Mouse (Mus musculus) heart, embryonic 16.5 days (tissue): ENCODE data around the gene Oprd1. TPM values are rescaled to one million over a fixed set of nuclear protein-coding genes. Genes with fewer than 3 reads are reported as not detected.
A peak's percentile ranks its signal among the peaks of the same experiment; 100 is the strongest.

Experiments used
- ATAC-seq: fragments of 200-750 bp; cut with Nextera tagmentation; replicated peaks from 2 replicates; pipeline ENCODE4 v1.8.0; 2017; ENCODE audit warnings: moderate number of reproducible peaks; ENCODE audit not compliant: insufficient read depth, low FRiP score; ENCODE audit errors: extremely low read depth
- H3K27ac ChIP-seq: fragments of 300-500 bp; sonication (generic); 2 replicates; pipeline ENCODE4 v1.5.1; 2014; ENCODE audit warnings: mild to moderate bottlenecking, low read length, control low read depth, moderate library complexity
- H3K27me3 ChIP-seq: fragments of 300-500 bp; sonication (generic); 2 replicates; pipeline ENCODE4 v1.6.1; 2014; ENCODE audit warnings: low read length, mixed read lengths; ENCODE audit not compliant: control insufficient read depth, insufficient read depth
- H3K36me3 ChIP-seq: fragments of 300-500 bp; sonication (generic); 2 replicates; pipeline ENCODE4 v1.6.1; 2014; ENCODE audit not compliant: control insufficient read depth, insufficient read depth
- H3K4me1 ChIP-seq: fragments of 300-500 bp; sonication (generic); 2 replicates; pipeline ENCODE4 v1.6.1; 2014; ENCODE audit warnings: low read length, mixed read lengths; ENCODE audit not compliant: control insufficient read depth, insufficient read depth
- H3K4me2 ChIP-seq: fragments of 300-500 bp; sonication (generic); 2 replicates; pipeline ENCODE4 v1.6.1; 2014; ENCODE audit warnings: low read depth, mild to moderate bottlenecking, control low read depth, low read length
- H3K4me3 ChIP-seq: fragments of 300-500 bp; sonication (generic); 2 replicates; pipeline ENCODE4 v1.5.1; 2014; ENCODE audit warnings: mild to moderate bottlenecking, control low read depth, low read length
- H3K9ac ChIP-seq: fragments of 300-500 bp; sonication (generic); 2 replicates; pipeline ENCODE4 v1.6.1; 2014; ENCODE audit warnings: low read length, control low read depth
- H3K9me3 ChIP-seq: fragments of 300-500 bp; sonication (generic); replicated peaks from 2 replicates; pipeline ENCODE4 v1.6.1; 2016; ENCODE audit warnings: low read length; ENCODE audit not compliant: control insufficient read depth
- WGBS: fragments of 180-500 bp; shearing (Covaris S2); extraction: QIAGEN DNeasy Blood & Tissue Kit; methylation state at CpG from one replicate; pipeline ENCODE4 v1.1.7; 2014; 5-methylcytosine and 5-hydroxymethylcytosine counted together
- polyA plus RNA-seq: library from polyadenylated mRNA; unstranded; fragments of >200 nt; fragmentation: Nextera tagmentation; extraction: Ambion mirVana; gene quantifications from 2 replicates; pipeline ENCODE4 v1.2.1, GENCODE M21; 2015

Oprd1 gene
- 0.58 and 0.96 TPM in 2 replicates for polyA plus RNA-seq

DNA sequence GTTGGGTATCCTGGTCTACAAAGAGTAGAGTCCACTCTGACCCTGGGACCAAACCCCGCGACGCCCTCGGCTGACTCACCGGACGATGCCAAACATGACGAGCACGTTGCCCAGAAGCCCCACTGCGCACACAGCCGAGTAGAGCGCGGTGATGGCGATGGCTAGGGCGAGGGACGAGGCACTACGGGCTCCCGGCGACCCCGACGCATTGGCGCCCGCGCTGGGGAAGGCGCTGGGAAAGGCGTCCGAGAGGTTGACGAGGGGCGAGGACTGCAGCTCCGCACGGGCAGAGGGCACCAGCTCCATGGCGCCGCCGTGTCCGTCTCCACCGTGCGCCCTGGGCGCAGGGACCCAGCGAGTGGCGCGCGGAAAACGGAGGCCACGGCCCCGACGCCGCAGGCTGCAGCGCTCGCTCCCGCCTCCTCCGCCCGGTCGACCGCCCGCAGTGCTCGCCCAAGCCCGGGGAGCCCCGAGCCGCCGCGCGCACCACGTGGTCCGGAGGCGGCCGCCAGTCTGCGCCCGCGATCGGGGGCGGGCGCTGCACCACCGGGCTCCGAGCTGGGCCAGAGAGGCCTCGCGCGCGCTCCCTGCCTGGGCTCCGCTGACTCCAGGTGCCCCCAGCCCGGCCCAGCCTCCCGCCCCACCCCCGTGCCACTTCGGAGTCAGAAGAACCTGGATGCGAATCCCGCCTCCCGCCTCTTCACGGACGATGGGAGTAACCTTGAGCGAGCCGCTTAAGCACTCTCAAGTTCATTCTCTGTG, at the start of gene Oprd1:
Gene Oprd1 (minus strand): TSS at position 407 of the 762 bp plus-strand sequence.
- Histone ChIP-seq H3K36me3 (no peaks in the 10 kb centered on the region), H3K27me3 (peaks cover 60% of the 10 kb centered on the region), H3K27ac (no peak within 1 kb of the TSS), H3K4me2 (peak within 1 kb of the TSS; percentile 80), H3K4me3 (peak within 1 kb of the TSS; percentile 54), H3K4me1 (peaks cover 7% of the 10 kb centered on the region; the same call in 1 of the 2 replicates), H3K9ac (peak within 1 kb of the TSS; percentile 45; the same call in 1 of the 2 replicates), H3K9me3 (peaks cover 3% of the 10 kb centered on the region; the same call in 1 of the 2 replicates)
- WGBS: 1% methylated on average over 88 of the region's 89 CpGs
- ATAC-seq: peak; percentile 72

DNA sequence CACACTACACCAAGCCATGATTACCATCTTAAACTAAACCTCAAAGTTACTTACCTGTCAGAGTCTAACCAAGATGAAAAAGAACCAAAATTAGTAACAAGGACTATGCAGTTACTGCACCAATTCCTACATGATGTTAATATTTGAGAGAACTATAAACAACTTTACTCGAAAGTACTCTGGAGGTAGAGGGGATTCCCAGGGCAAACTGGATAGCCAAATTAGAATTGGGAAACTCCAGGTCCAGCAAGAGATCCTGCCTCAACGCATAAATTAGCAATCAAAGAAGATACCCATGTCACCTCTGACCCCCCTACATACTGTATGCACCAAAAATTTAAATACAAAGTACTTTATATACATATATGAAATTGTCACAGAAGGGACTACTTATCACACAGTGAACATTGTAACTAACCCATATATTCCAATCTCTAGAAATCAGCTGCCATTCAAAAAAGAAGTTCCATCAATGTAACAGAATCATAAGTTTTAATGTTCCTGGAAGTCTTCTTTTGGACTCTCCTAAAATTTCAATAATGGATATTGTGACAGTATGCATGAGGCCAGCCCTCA, 43.6 kb upstream of the Oprd1 start:
- H3K27ac ChIP-seq: no peak overlapping the region
- ATAC-seq: no peak
- H3K27me3 ChIP-seq: no peaks in the 10 kb centered on the region
- H3K4me1 ChIP-seq: no peaks in the 10 kb centered on the region
- no peak overlapping the region for H3K9ac ChIP-seq
- H3K4me2 ChIP-seq: no peak overlapping the region
- H3K9me3 ChIP-seq: no peaks in the 10 kb centered on the region
- no peak overlapping the region for H3K4me3 ChIP-seq
- H3K36me3 ChIP-seq: peaks cover 19% of the 10 kb centered on the region
- whole genome bisulfite sequencing: 95% methylated on average over 2 of the region's 2 CpGs

DNA sequence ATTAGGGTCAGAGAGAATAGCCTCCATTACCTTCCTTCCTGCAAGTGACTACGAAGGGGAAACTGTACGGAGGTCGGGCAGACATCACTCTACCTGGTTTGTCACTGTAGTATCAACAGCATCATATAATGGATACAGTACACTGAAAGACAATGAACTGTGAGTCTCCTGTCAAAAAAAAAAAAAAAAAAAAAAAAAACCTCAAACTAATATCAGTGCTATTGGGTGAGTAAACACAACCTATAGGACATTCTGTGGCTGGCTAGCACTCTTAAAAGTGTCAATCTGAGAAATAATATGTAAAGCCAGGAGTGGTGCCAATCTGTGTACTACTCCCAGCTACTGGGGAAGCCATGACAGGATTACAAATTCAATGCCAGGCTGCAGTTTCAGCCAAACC, 38.9 kb upstream of the Oprd1 start:
- no peak for ATAC-seq
- Histone ChIP-seq H3K36me3 (peaks cover 21% of the 10 kb centered on the region), H3K9ac (no peak overlapping the region), H3K4me1 (no peaks in the 10 kb centered on the region), H3K27ac (no peak overlapping the region), H3K4me3 (no peak overlapping the region), H3K9me3 (no peaks in the 10 kb centered on the region), H3K4me2 (no peak overlapping the region), H3K27me3 (no peaks in the 10 kb centered on the region)
- 86% methylated on average over 3 of the region's 3 CpGs for WGBS

DNA sequence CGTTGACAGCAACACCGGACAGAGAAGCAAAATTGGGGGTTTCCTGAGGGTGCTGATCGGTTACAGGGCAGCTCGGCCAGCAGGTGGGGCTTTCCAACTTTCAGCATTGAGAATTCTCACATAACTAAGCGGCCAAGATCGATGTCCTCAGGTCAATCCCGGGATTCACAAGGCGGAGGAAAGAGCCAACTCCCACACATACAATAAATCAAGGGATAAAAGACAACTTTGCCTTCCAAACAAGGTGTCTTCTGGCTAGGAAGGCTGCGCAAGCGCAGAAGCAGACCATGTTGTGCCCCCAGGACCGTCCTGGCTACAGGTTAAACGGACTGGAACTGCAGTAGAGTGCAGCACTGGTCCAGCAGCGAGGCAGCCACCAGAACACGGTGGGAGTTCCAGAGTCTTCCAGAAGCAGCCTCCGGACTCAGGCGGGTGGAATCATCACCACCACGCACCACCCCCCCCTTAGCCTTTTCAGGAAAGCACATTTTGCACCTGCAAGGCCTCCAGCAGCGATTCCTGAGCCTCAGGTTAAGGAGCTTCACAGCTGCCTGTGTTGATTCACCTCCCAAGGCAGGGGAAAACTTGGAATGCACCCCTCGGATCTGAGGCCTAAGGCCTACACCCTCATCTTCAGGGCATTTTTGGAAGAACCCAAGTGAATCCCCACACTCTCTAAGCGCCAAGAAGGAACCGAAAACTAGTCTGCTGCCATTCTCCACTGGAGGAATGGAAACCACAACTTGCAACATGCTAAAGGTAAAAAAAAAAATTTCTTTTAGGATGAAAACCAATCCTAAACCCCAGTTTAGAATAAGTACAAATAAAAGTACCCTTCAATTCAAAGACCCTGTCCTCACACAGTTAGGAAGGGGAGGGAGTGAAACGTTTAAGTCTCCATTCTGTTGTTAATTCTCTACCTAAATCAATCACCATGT, 37.7 kb upstream of the Oprd1 start:
- 66% methylated on average over 22 of the region's 22 CpGs for WGBS
- H3K27ac ChIP-seq: no peak overlapping the region
- no peak overlapping the region for H3K9ac ChIP-seq
- H3K36me3 ChIP-seq: peaks cover 21% of the 10 kb centered on the region
- no peaks in the 10 kb centered on the region for H3K27me3 ChIP-seq
- no peaks in the 10 kb centered on the region for H3K4me1 ChIP-seq
- H3K4me2 ChIP-seq: no peak overlapping the region
- no peak for ATAC-seq
- H3K9me3 ChIP-seq: no peaks in the 10 kb centered on the region
- H3K4me3 ChIP-seq: no peak overlapping the region

DNA sequence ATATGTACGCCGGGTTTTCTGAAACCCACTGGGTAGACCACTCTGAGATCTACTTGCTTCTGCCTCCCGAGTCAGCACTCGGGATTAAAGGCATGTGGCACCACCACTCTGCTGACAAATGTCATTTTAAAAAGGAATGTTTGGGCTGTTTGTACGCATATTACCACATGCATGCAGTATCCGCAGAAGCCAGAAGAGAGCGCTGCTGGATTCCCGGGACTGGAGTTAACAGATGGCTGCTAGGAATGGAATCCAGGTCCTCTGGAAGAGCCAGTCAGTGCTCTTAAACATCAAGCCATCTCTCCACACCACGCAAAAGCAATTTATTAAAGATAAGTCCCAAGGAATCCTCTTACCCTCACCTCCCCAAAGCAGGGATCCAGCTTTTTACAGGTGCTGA, 36.4 kb upstream of the Oprd1 start:
- Histone ChIP-seq H3K9ac (no peak overlapping the region), H3K27me3 (no peaks in the 10 kb centered on the region), H3K4me1 (no peaks in the 10 kb centered on the region), H3K9me3 (no peaks in the 10 kb centered on the region), H3K27ac (no peak overlapping the region), H3K36me3 (peaks cover 19% of the 10 kb centered on the region), H3K4me3 (no peak overlapping the region), H3K4me2 (no peak overlapping the region)
- ATAC-seq: no peak
- 72% methylated on average over 9 of the region's 9 CpGs for WGBS

DNA sequence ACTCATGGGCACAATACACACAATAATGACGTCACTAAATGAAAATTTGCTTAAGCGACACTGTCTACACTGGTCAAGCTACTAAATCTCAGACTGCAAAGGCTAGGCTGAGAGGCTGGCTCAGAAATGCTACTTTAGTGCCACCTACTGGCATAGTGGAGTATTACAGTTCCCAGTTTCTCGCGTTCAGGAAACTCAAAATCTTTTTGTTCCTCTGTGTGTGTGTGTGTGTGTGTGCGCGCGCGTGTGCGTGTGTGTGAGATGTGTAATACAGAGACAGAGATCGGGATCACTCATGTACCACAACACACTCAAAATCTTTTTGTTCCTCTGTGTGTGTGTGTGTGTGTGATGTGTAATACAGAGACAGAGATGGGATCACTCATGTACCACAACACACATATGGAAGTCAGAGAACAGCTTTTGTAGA, 34.4 kb upstream of the Oprd1 start:
- WGBS: 9% methylated on average over 10 of the region's 10 CpGs

DNA sequence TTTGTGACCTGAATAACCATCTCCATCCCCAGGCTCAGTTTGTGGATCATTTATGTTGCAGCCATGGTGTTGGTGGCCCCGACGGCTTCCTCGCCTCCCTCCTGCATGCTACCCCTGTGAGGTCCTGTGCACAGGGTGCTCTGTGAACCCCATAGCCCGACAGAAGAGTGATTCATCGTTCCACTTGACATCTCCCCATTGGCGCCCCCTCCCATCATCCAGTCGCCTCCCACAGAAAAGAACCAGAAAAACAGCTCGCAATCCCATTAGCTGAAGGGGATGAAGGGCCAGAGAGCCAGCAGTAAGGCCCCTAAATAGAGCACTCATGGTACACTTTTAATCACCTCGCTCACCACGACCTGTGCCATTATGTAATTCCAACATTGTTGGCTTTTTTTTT, 32.2 kb upstream of the Oprd1 start:
- no peak overlapping the region for H3K4me2 ChIP-seq
- H3K4me3 ChIP-seq: no peak overlapping the region
- 58% methylated on average over 10 of the region's 10 CpGs for WGBS
- H3K9me3 ChIP-seq: no peaks in the 10 kb centered on the region
- ATAC-seq: no peak
- no peak overlapping the region for H3K27ac ChIP-seq
- H3K4me1 ChIP-seq: no peaks in the 10 kb centered on the region
- 0 out of 2 replicates have a peak, but pooled peaks cover 1% of the 10 kb centered on the region for H3K36me3 ChIP-seq
- H3K9ac ChIP-seq: no peak overlapping the region
- no peaks in the 10 kb centered on the region for H3K27me3 ChIP-seq

More for the DNA sequence above, 34.4 kb upstream of the Oprd1 start:
- peaks cover 6% of the 10 kb centered on the region; the same call in 1 of the 2 replicates for H3K36me3 ChIP-seq
- no peak overlapping the region for H3K27ac ChIP-seq
- no peak overlapping the region for H3K4me3 ChIP-seq
- H3K9ac ChIP-seq: no peak overlapping the region
- H3K4me1 ChIP-seq: no peaks in the 10 kb centered on the region
- H3K27me3 ChIP-seq: no peaks in the 10 kb centered on the region
- peak; percentile 76; the same call in 1 of the 2 replicates for ATAC-seq
- no peak overlapping the region for H3K4me2 ChIP-seq
- no peaks in the 10 kb centered on the region for H3K9me3 ChIP-seq

DNA sequence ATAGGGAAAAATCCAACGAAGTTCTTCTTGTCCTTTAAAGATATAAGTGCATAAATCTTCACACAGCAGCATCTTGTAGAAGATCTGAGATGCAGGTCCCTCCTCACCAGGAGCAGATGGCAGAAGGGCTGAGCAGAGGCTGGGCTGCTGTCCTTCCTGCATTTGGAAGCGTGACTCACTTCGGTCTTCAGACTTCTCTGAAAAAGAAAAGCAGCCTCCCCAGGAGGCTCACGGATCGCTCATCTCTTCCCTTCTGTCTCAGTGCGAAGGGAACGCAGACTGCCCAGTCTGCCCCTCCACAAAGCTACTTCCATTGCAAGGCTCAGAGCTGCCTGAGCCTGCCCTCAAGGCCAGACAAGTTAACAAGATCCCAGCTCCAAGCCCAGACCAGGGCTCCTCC, 26.6 kb upstream of the Oprd1 start:
- no peaks in the 10 kb centered on the region for H3K36me3 ChIP-seq
- no peaks in the 10 kb centered on the region for H3K27me3 ChIP-seq
- H3K27ac ChIP-seq: no peak overlapping the region
- no peak for ATAC-seq
- no peak overlapping the region for H3K4me2 ChIP-seq
- 44% methylated on average over 7 of the region's 7 CpGs for WGBS
- H3K9ac ChIP-seq: no peak overlapping the region
- H3K9me3 ChIP-seq: 0 out of 2 replicates have a peak, but pooled peaks cover 4% of the 10 kb centered on the region
- no peak overlapping the region for H3K4me3 ChIP-seq
- H3K4me1 ChIP-seq: no peaks in the 10 kb centered on the region
